Mouse (Mus musculus): ENCODE measurements around the gene Klhl8. TPM values are rescaled to one million over a fixed set of nuclear protein-coding genes. Genes with fewer than 3 reads are reported as not detected.

The Klhl8 gene
- polyA plus RNA-seq, 1 experiment from 2014 or later: 8.5 TPM

DNA sequence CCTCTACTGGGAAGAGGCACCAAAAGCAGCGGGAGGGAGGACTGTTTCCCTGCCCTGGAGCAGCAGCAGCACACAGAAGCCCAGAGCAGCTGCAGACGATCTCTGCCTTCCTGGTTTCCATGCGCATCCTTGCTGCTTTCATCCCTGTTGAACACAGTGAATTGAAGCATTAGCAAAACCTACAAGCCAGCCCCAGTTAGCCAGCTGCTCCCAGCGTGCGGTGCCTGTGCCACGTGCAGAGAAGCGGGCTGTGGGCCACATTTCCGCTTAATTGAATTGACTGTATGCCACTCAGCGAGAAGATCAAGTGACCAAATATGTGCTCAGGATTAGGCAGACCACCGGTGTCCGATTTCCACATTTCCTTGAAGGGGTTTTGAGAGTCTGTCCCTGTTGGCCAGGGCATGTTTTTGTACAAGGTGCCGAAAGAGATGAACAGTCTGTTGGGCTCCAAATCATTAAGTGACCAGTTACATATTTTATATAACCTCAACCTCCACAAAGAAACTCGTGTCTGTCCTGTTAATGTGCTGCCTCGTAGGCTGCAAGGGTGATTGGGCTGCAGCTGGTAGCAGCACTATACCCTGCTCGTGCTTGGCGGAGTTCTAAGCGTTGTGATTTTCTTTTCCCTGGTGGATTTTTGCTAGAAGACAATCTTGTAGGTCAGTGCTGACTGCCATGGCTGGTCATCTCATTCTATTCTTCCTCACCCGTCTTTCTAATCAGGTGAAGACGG lies 65.5 kb downstream of the Klhl8 start:
- ATAC-seq (ENCODE audit: extremely low read depth, insufficient number of reproducible peaks, low FRiP score, low TSS enrichment): no peak
- Histone ChIP-seq H3K4me1 (no peaks in the 10 kb centered on the region), H3K36me3 (peaks cover 98% of the 10 kb centered on the region), H3K27ac (replicated peaks) (no peak overlapping the region), H3K27me3 (replicated peaks) (no peaks in the 10 kb centered on the region), H3K9me3 (no peaks in the 10 kb centered on the region), H3K4me2 (no peak overlapping the region), H3K4me3 (no peak overlapping the region), H3K9ac (no peak overlapping the region)
- 80% methylated on average over 19 of the region's 19 CpGs for WGBS

DNA sequence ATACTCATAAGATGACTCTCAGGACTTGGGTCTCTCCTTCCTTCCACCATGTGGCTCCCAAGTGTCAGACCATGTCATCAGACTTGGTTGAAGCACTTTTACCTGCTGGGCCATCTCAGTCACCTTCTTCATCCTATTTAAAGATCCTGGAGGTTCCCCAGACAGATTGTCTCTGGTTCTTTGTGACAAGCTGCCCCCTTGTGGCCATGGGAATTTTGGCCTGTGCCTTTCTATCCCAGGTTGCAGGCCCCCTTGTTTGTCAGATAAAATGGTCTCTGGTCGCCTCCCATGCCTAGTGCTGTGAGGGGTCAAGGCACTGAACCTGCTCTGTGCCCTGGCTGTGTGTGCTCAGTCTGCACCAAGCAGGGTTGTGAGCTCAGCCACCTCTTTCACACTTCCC lies 67.1 kb downstream of the Klhl8 start:
- H3K9ac ChIP-seq: no peak overlapping the region
- H3K4me3 ChIP-seq: no peak overlapping the region
- WGBS: 46% methylated on average over 1 of the region's 1 CpGs
- peaks cover 82% of the 10 kb centered on the region for H3K36me3 ChIP-seq
- no peaks in the 10 kb centered on the region for H3K27me3 ChIP-seq (replicated peaks)
- no peaks in the 10 kb centered on the region for H3K9me3 ChIP-seq
- H3K27ac ChIP-seq (replicated peaks): no peak overlapping the region
- H3K4me2 ChIP-seq: no peak overlapping the region
- peaks cover 15% of the 10 kb centered on the region for H3K4me1 ChIP-seq
- ATAC-seq (ENCODE audit: extremely low read depth, insufficient number of reproducible peaks, low FRiP score, low TSS enrichment): no peak

DNA sequence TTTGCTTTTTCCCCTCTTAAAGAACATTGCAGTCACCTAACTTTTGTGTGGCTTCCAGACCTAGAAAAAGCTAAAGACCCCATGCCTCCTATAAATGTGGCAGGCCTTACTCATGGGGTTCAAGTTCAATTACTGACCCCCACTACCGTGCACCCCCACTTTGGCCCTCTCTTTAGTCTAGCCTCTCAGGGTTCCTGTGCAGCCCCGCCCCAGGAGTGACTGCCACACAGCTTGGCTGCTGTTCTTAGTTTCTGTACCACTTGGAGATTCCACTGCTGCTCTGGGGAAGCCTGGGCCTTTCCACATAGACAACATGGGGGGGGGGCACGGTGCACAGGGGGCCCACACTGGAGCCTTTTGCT lies 71.8 kb downstream of the Klhl8 start:
- 73% methylated on average over 3 of the region's 3 CpGs for WGBS
- H3K4me1 ChIP-seq: peaks cover 50% of the 10 kb centered on the region
- no peak overlapping the region for H3K9ac ChIP-seq
- no peak for ATAC-seq (ENCODE audit: extremely low read depth, insufficient number of reproducible peaks, low FRiP score, low TSS enrichment)
- peaks cover 52% of the 10 kb centered on the region for H3K36me3 ChIP-seq
- H3K4me3 ChIP-seq: no peak overlapping the region
- H3K27me3 ChIP-seq (replicated peaks): no peaks in the 10 kb centered on the region
- peak overlapping the region; percentile 63 for H3K27ac ChIP-seq (replicated peaks)
- H3K9me3 ChIP-seq: no peaks in the 10 kb centered on the region
- no peak overlapping the region for H3K4me2 ChIP-seq

DNA sequence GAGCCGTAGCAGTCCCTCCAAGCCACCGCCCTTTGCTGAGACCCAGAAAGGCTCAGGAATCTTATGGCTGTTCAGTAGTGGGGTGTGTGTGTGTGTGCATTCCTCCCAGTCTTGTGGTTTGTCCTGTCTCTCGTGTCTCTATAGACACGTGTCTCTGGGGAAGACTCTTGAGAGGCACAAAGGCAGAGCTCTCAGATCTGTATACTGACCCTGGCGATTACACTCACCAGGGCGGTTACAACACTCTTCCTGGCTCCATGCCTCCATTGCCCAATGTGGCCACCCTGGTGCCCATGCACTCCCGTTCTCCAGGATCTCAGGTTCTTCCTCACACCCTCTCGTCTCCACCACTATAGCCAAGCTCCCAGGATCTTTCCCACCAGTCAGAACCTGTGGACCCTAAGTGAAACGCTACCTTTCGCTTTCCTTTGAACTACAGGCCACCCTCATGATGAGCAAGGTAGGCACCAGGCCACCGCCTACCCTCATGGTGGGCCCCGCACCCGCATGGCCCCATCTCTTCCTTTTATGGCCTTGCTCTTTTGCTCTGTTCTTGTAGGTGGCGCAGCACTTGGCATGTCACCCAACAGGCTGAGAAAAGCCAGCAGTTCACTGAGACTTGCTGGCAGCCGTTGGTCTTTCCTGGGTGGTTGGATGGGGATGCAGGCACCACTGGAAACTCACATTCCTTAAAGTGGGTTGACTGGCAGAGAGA lies 72.4 kb downstream of the Klhl8 start:
- Histone ChIP-seq H3K9ac (no peak overlapping the region), H3K4me2 (no peak overlapping the region), H3K27me3 (replicated peaks) (no peaks in the 10 kb centered on the region), H3K9me3 (no peaks in the 10 kb centered on the region), H3K36me3 (peaks cover 52% of the 10 kb centered on the region), H3K4me1 (peaks cover 56% of the 10 kb centered on the region), H3K4me3 (no peak overlapping the region), H3K27ac (replicated peaks) (peak overlapping the region; percentile 63)
- no peak for ATAC-seq (ENCODE audit: extremely low read depth, insufficient number of reproducible peaks, low FRiP score, low TSS enrichment)
- WGBS: 81% methylated on average over 15 of the region's 15 CpGs

- Histone ChIP-seq H3K27me3 (replicated peaks) (no peaks in the 10 kb centered on the region), H3K27ac (replicated peaks) (no peak overlapping the region; the same call in 1 of the 2 replicates)
Observed at GRCm38 (mm10) chr5:103836148-103836784, 74.8 kb downstream of the Klhl8 start.

DNA sequence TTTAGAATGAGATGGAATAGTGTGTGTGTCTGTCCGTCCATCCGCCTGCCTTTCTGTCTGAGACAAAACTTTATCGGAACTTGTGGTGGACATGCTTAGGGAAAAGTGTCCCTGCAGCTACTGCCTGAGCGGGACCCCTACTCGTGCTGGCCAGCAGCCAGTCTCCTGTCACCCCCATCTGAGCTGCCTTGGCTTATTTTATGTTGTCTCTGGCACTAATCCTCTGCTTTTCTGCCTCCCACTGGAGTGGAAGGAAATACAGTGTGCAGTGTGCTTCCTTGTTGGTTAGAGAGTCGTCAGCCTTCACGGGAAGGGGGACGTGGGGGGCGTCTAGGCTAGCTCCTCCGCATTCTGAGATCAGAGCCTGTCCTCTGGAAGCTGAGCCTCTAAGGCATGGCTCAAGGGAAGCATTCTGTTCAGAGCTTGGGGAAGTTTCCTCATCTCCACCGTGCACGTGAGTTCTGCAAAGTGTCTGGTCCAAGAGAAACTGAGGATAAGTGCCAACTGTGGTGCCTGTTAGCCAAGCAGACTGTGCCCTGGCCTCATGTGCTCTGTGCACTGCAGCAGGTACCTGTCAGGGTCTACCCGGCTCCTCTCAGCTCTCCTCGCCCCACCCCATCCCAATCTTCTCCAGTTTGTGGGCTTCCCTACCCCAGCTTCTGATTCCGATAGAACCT lies 75.5 kb downstream of the Klhl8 start:
- Histone ChIP-seq H3K27me3 (replicated peaks) (no peaks in the 10 kb centered on the region), H3K9ac (peak overlapping the region; percentile 37; the same call in 1 of the 2 replicates), H3K9me3 (no peaks in the 10 kb centered on the region), H3K4me2 (no peak overlapping the region), H3K36me3 (peaks cover 29% of the 10 kb centered on the region), H3K27ac (replicated peaks) (no peak overlapping the region; the same call in 1 of the 2 replicates), H3K4me1 (peaks cover 60% of the 10 kb centered on the region), H3K4me3 (no peak overlapping the region)
- no peak for ATAC-seq (ENCODE audit: extremely low read depth, insufficient number of reproducible peaks, low FRiP score, low TSS enrichment)
- 56% methylated on average over 15 of the region's 15 CpGs for WGBS

More at GRCm38 (mm10) chr5:103836148-103836784, 74.8 kb downstream of the Klhl8 start:
- no peaks in the 10 kb centered on the region for H3K9me3 ChIP-seq
- 0 out of 2 replicates have a peak overlapping the region, but pooled peaks have one; percentile 7 for H3K9ac ChIP-seq
- ATAC-seq (ENCODE audit: extremely low read depth, insufficient number of reproducible peaks, low FRiP score, low TSS enrichment): no peak
- H3K4me1 ChIP-seq: peaks cover 60% of the 10 kb centered on the region
- H3K36me3 ChIP-seq: peaks cover 33% of the 10 kb centered on the region
- no peak overlapping the region for H3K4me3 ChIP-seq
- H3K4me2 ChIP-seq: no peak overlapping the region
- WGBS: 57% methylated on average over 9 of the region's 11 CpGs

DNA sequence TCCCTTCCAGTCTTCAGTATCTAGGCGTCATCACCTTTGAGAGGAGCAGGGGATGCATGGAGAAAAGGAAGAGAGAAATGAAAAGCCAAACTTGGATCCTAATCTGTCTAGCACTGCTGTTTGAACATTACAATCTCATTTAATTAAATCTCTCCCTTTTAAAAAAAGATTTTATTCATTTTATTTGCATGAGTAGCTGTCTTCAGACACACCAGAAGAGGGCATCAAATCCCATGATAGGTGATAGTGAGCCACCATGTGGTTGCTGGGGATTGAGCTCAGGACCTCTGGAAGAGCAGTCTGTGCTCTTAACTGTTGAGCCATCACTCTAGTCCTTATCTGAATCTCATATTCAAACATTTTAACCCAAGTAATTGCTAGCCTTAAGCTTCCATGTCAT lies 80.2 kb downstream of the Klhl8 start:
- H3K9me3 ChIP-seq: no peaks in the 10 kb centered on the region
- 100% methylated on average over 1 of the region's 1 CpGs for WGBS
- H3K4me1 ChIP-seq: peaks cover 48% of the 10 kb centered on the region
- H3K27me3 ChIP-seq (replicated peaks): 0 out of 2 replicates have a peak, but pooled peaks cover 3% of the 10 kb centered on the region
- no peak overlapping the region for H3K4me3 ChIP-seq
- H3K4me2 ChIP-seq: no peak overlapping the region
- H3K27ac ChIP-seq (replicated peaks): no peak overlapping the region
- no peak overlapping the region for H3K9ac ChIP-seq
- peaks cover 50% of the 10 kb centered on the region for H3K36me3 ChIP-seq
- ATAC-seq (ENCODE audit: extremely low read depth, insufficient number of reproducible peaks, low FRiP score, low TSS enrichment): no peak

GRCm38 (mm10) chr5:103829158-103829557 lies 81.9 kb downstream of the Klhl8 start:
- Histone ChIP-seq H3K4me1 (peaks cover 31% of the 10 kb centered on the region), H3K9me3 (no peaks in the 10 kb centered on the region), H3K27ac (replicated peaks) (peak overlapping the region; percentile 89), H3K36me3 (peaks cover 42% of the 10 kb centered on the region), H3K4me3 (no peak overlapping the region), H3K9ac (peak overlapping the region; percentile 58; the same call in 1 of the 2 replicates), H3K4me2 (peak overlapping the region; percentile 60), H3K27me3 (replicated peaks) (0 out of 2 replicates have a peak, but pooled peaks cover 3% of the 10 kb centered on the region)
- ATAC-seq (ENCODE audit: extremely low read depth, insufficient number of reproducible peaks, low FRiP score, low TSS enrichment): no peak
- WGBS: 64% methylated on average over 12 of the region's 12 CpGs

DNA sequence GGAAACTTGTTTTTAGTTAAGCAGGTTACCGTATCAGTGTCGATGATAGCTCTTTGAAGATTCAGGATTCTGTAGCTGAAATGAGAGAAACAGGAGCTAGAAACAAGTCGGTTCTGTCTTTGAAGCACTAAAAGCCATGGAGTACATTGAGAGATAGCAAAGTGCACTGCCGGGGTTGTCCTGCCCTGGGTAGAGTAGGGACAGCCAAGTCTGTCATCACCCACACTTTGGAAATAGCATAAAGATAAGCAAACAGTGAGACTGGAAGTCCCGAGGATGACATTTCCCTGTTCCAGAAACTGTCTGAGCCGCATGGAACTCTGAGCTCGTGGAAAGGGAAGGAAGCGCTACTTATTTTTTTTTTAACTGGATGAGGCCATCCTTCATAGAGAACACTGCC lies 82.3 kb downstream of the Klhl8 start:
- H3K27ac ChIP-seq (replicated peaks): peak overlapping the region; percentile 89
- H3K4me3 ChIP-seq: no peak overlapping the region; the same call in 1 of the 2 replicates
- peaks cover 37% of the 10 kb centered on the region for H3K36me3 ChIP-seq
- peak; percentile 72; the same call in 1 of the 2 replicates for ATAC-seq (ENCODE audit: extremely low read depth, insufficient number of reproducible peaks, low FRiP score, low TSS enrichment)
- H3K9ac ChIP-seq: peak overlapping the region; percentile 63; the same call in 1 of the 2 replicates
- H3K4me1 ChIP-seq: peaks cover 27% of the 10 kb centered on the region
- 0 out of 2 replicates have a peak, but pooled peaks cover 3% of the 10 kb centered on the region for H3K27me3 ChIP-seq (replicated peaks)
- H3K4me2 ChIP-seq: peak overlapping the region; percentile 60
- H3K9me3 ChIP-seq: no peaks in the 10 kb centered on the region
- WGBS: 23% methylated on average over 8 of the region's 8 CpGs

GRCm38 (mm10) chr5:103828304-103828703 lies 82.8 kb downstream of the Klhl8 start:
- H3K27ac ChIP-seq (replicated peaks): peak overlapping the region; percentile 89
- peak; percentile 60; the same call in 1 of the 2 replicates for ATAC-seq (ENCODE audit: extremely low read depth, insufficient number of reproducible peaks, low FRiP score, low TSS enrichment)

More at GRCm38 (mm10) chr5:103828304-103828703, 82.8 kb downstream of the Klhl8 start:
- no peaks in the 10 kb centered on the region for H3K9me3 ChIP-seq
- peak overlapping the region; percentile 63 for H3K9ac ChIP-seq
- peaks cover 33% of the 10 kb centered on the region for H3K36me3 ChIP-seq
- 21% methylated on average over 21 of the region's 21 CpGs for WGBS
- H3K4me3 ChIP-seq: peak overlapping the region; percentile 27; the same call in 1 of the 2 replicates
- H3K27me3 ChIP-seq (replicated peaks): 0 out of 2 replicates have a peak, but pooled peaks cover 3% of the 10 kb centered on the region
- H3K4me1 ChIP-seq: peaks cover 23% of the 10 kb centered on the region
- peak overlapping the region; percentile 60 for H3K4me2 ChIP-seq
